Mouse (Mus musculus) neural tube, embryonic 11.5 days (tissue): ENCODE measurements at regions not wholly inside any gene's neighbourhood (a gene's known extent, or its start where the extent isn't known, plus 50 kb on each side); places are given as distances from the start of the nearest gene placed in this dataset.

Source experiments
- ATAC-seq: fragments of 200-750 bp; cut with Nextera tagmentation; 2 replicates; pipeline ENCODE4 v1.8.0; 2017; ENCODE audit warnings: moderate number of reproducible peaks, mild to moderate bottlenecking, moderate TSS enrichment, moderate library complexity; ENCODE audit not compliant: insufficient read depth, low FRiP score, low TSS enrichment
- DNase-seq: peaks from one replicate; pipeline ENCODE4 v3.0.0-alpha.2; 2015; ENCODE audit warnings: low spot score
- H3K27ac ChIP-seq: fragments of 300-500 bp; sonication (generic); 2 replicates; pipeline ENCODE4 v1.5.1; 2014; ENCODE audit warnings: low read depth, mild to moderate bottlenecking, low read length
- H3K27me3 ChIP-seq: fragments of 300-500 bp; sonication (generic); 2 replicates; pipeline ENCODE4 v1.6.1; 2014; ENCODE audit warnings: mild to moderate bottlenecking, low read length, mixed read lengths; ENCODE audit not compliant: control insufficient read depth, insufficient read depth
- H3K36me3 ChIP-seq: fragments of 300-500 bp; sonication (generic); 2 replicates; pipeline ENCODE4 v1.6.1; 2014; ENCODE audit warnings: mild to moderate bottlenecking, low read length, moderate library complexity, mixed read lengths; ENCODE audit not compliant: control insufficient read depth, insufficient read depth
- H3K4me1 ChIP-seq: fragments of 300-500 bp; sonication (generic); 2 replicates; pipeline ENCODE4 v1.6.1; 2014; ENCODE audit warnings: low read length, mixed read lengths; ENCODE audit not compliant: control insufficient read depth, insufficient read depth
- H3K4me2 ChIP-seq: fragments of 300-500 bp; sonication (generic); 2 replicates; pipeline ENCODE4 v1.6.1; 2014; ENCODE audit warnings: low read depth, mild to moderate bottlenecking, moderate library complexity
- H3K4me3 ChIP-seq: fragments of 300-500 bp; sonication (generic); 2 replicates; pipeline ENCODE4 v1.5.1; 2014; ENCODE audit warnings: low read depth, low read length
- H3K9ac ChIP-seq: fragments of 300-500 bp; sonication (generic); 2 replicates; pipeline ENCODE4 v1.6.1; 2014; ENCODE audit warnings: mild to moderate bottlenecking, low read length
- H3K9me3 ChIP-seq: fragments of 300-500 bp; sonication (generic); 2 replicates; pipeline ENCODE4 v1.6.1; 2016; ENCODE audit warnings: low read length; ENCODE audit not compliant: control insufficient read depth
- WGBS: fragments of 180-500 bp; shearing (Covaris S2); extraction: QIAGEN DNeasy Blood & Tissue Kit; methylation state at CpG from one replicate; pipeline ENCODE4 v1.1.7; 2014; 5-methylcytosine and 5-hydroxymethylcytosine counted together

DNA sequence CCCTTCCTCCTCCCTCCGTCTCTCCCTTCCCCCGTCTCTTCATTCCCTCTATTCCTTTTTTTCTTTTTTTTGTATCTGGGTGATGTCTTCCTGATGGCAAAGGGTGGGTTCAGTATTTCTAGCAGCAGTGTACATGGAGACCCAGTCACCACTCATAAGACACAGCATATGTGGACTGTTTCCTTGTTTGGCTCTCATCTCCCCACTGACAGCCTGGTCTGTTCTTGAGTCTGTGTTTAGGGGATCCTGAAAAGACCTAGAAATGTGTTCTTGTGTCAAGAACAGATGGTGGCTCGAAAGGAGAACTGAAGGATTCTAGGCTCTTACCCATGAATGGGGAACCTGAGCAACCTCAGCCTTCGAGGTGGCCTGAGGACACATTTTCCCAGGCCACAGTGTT lies 124.0 kb upstream of the Clnk start:
- Histone ChIP-seq H3K27me3 (no peaks in the 10 kb centered on the region), H3K4me1 (no peaks in the 10 kb centered on the region), H3K36me3 (no peaks in the 10 kb centered on the region), H3K4me3 (no peak overlapping the region), H3K9me3 (no peaks in the 10 kb centered on the region), H3K27ac (no peak overlapping the region), H3K4me2 (no peak overlapping the region), H3K9ac (no peak overlapping the region)
- no peak for ATAC-seq
- DNase-seq = no peak
- 84% methylated on average over 4 of the region's 4 CpGs for WGBS

GRCm38 (mm10) chr5:38999700-39000099 lies 123.1 kb upstream of the Clnk start:
- Histone ChIP-seq H3K36me3 (no peaks in the 10 kb centered on the region), H3K27ac (no peak overlapping the region), H3K4me2 (no peak overlapping the region), H3K27me3 (no peaks in the 10 kb centered on the region), H3K4me1 (no peaks in the 10 kb centered on the region), H3K9me3 (no peaks in the 10 kb centered on the region), H3K4me3 (no peak overlapping the region), H3K9ac (no peak overlapping the region)
- DNase-seq = no peak
- no peak for ATAC-seq
- whole genome bisulfite sequencing = 38% methylated on average over 2 of the region's 2 CpGs

DNA sequence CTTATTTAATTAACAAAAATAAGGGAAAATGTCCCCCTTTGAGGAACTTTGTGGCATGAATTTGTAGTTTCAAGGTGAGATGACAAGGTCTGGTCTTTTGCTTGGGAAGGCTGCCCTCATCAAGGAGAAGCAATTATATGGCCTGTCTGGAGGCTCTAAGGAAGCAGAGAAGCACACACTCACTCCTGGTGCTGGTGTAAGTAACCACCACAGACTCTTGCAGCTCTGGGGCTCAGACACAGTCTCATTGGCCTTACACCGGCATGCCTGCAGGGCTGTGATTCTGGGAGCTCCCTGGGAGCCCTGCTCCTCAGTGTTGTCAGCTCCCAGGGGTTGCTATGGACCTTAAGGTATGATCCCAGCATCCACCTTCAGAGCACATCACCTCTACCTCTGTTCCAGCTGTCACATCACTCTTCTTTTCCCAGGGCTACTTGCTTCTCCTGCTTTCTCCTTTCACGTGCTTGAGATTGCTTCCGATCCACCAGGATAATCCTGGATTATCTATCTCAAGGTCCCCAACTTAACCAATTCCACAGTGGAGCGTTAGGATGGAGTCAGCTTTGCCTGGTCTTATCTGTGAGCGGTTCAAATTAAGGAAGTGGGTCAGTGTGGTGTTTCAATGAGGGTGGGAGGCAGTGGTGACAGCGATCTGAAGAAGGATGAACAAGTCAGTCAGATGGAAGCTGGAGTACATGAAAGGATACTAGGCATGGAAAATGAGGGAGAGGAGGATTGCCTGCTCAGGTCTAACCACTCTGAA lies 96.0 kb upstream of the Clnk start:
- H3K27me3 ChIP-seq = no peaks in the 10 kb centered on the region
- no peaks in the 10 kb centered on the region for H3K36me3 ChIP-seq
- no peaks in the 10 kb centered on the region for H3K4me1 ChIP-seq
- H3K9me3 ChIP-seq = no peaks in the 10 kb centered on the region
- no peak for ATAC-seq
- no peak overlapping the region for H3K4me2 ChIP-seq
- DNase-seq = no peak
- no peak overlapping the region for H3K9ac ChIP-seq
- H3K27ac ChIP-seq = no peak overlapping the region
- H3K4me3 ChIP-seq = no peak overlapping the region
- WGBS = 81% methylated on average over 6 of the region's 6 CpGs

DNA sequence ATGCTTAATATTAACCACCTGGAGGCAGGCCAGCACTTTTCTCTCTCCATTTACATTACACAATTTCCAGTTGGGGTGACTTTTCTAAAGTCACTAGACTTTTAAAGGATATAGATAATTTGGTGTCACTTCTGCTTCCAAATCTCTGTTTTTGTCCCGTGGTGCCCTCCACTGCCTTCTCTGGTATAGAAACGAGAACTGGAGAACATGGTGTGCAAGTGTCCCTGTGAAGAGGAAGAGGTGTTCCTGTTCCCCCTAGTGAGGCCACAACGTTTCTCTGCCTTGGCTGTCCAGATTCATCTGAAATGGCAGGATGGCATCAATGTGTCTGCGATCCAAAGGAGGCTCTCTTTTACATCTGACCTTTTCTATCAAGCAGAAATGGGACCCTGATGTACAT lies 93.9 kb upstream of the Clnk start:
- no peak for DNase-seq
- H3K9ac ChIP-seq = no peak overlapping the region
- ATAC-seq = no peak
- no peaks in the 10 kb centered on the region for H3K9me3 ChIP-seq
- H3K27ac ChIP-seq = no peak overlapping the region
- WGBS = 87% methylated on average over 4 of the region's 4 CpGs
- no peak overlapping the region for H3K4me3 ChIP-seq
- no peak overlapping the region for H3K4me2 ChIP-seq
- no peaks in the 10 kb centered on the region for H3K27me3 ChIP-seq
- H3K36me3 ChIP-seq = no peaks in the 10 kb centered on the region
- H3K4me1 ChIP-seq = no peaks in the 10 kb centered on the region

GRCm38 (mm10) chr5:38967010-38967409 lies 90.4 kb upstream of the Clnk start:
- DNase-seq = no peak
- Histone ChIP-seq H3K27me3 (no peaks in the 10 kb centered on the region), H3K36me3 (no peaks in the 10 kb centered on the region), H3K4me2 (no peak overlapping the region), H3K9ac (no peak overlapping the region), H3K9me3 (no peaks in the 10 kb centered on the region), H3K4me1 (no peaks in the 10 kb centered on the region), H3K27ac (no peak overlapping the region), H3K4me3 (no peak overlapping the region)
- ATAC-seq = no peak
- WGBS = 36% methylated on average over 1 of the region's 1 CpGs

DNA sequence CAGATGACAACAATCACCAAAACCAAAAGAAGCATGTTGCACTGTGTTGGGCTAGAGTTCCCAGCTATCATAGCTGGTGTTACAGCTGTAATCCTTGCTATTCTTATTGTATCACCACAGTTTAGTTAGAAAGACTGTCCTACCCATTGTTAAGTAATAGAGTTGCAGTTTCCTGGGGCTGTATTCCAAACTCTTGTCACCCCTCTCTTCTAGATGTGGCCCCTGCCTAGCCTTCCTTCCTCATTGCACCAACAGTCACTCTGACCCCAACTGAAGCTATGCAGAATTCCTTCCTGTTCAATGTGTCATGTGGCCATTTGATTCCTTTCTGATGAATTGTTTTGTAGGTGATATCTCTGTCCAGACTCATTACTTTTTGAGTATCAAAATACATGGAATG lies 87.8 kb upstream of the Clnk start:
- Histone ChIP-seq H3K9ac (no peak overlapping the region), H3K4me1 (no peaks in the 10 kb centered on the region), H3K27me3 (no peaks in the 10 kb centered on the region), H3K4me2 (no peak overlapping the region), H3K36me3 (no peaks in the 10 kb centered on the region), H3K4me3 (no peak overlapping the region), H3K27ac (no peak overlapping the region), H3K9me3 (no peaks in the 10 kb centered on the region)
- ATAC-seq (no peak), DNase-seq (no peak)

DNA sequence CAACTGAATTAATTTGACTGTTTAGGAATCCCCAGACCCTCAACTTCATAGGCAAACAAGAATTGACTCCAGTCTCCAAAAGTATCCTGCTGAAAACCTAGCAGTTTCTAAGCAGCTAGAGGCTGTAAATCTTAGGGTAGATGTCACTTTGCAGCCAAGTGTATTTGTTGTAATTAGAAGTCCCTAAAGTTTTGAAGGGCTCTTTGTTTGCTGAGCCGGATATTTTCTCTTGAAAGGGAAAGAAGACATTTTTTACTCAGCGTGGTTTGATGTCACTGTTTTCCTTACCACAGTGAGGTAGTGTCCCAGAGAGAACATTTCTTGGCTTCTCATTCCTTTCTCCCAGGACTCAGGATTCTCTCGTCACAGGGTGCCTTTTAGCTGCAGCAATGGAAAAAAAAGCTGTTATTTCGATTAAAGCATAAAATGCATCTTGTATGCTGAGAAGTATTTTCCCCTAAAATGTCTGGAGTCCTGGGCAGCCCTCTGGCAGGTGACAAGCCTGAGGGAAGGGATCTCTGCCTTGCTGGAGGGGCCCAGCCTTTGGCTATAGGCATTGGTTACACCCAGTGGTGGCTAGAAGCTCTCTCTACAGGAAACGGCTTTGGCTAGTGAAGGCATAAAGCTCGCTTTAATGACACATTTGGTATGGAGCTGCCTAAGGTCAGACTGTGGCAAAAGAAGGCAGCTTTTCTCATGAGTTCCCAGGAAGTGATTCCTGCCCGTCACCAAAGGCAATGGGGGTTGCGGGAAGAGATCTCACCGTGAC lies 74.1 kb upstream of the Clnk start:
- H3K9me3 ChIP-seq = no peaks in the 10 kb centered on the region
- no peak overlapping the region for H3K4me2 ChIP-seq
- DNase-seq = peak; percentile 12
- H3K9ac ChIP-seq = no peak overlapping the region
- ATAC-seq = peak; percentile 43; the same call in 1 of the 2 replicates
- 47% methylated on average over 9 of the region's 9 CpGs for WGBS
- H3K36me3 ChIP-seq = no peaks in the 10 kb centered on the region
- H3K27me3 ChIP-seq = no peaks in the 10 kb centered on the region
- H3K27ac ChIP-seq = no peak overlapping the region
- H3K4me1 ChIP-seq = no peaks in the 10 kb centered on the region
- H3K4me3 ChIP-seq = no peak overlapping the region

- H3K4me3 ChIP-seq = no peak overlapping the region
- 78% methylated on average over 5 of the region's 5 CpGs for whole genome bisulfite sequencing
- H3K9ac ChIP-seq = no peak overlapping the region
- H3K4me1 ChIP-seq = no peaks in the 10 kb centered on the region
- H3K36me3 ChIP-seq = no peaks in the 10 kb centered on the region
- H3K27me3 ChIP-seq = no peaks in the 10 kb centered on the region
- ATAC-seq (no peak), DNase-seq (no peak)
- no peak overlapping the region for H3K27ac ChIP-seq
- no peaks in the 10 kb centered on the region for H3K9me3 ChIP-seq
- no peak overlapping the region for H3K4me2 ChIP-seq
Observed at GRCm38 (mm10) chr5:38945903-38946686, 69.5 kb upstream of the Clnk start.
